Mouse (Mus musculus) macrophage (primary cell): ENCODE results near the gene Carmil3. TPM values are rescaled to one million over a fixed set of nuclear protein-coding genes. Genes with fewer than 3 reads are reported as not detected.

Experiments
- H3K27ac ChIP-seq: fragments of 350-480 bp; formaldehyde crosslinking; 2 replicates; pipeline ENCODE4 v1.9.0; 2021
- H3K36me3 ChIP-seq: fragments of 350-480 bp; formaldehyde crosslinking; 2 replicates; pipeline ENCODE4 v1.9.0; 2021; ENCODE audit errors: inconsistent target
- H3K4me3 ChIP-seq: fragments of 350-480 bp; formaldehyde crosslinking; 2 replicates; pipeline ENCODE4 v1.9.0; 2021; ENCODE audit errors: inconsistent target
- H3K79me2 ChIP-seq: fragments of 350-480 bp; formaldehyde crosslinking; 2 replicates; pipeline ENCODE4 v1.9.0; 2021; ENCODE audit errors: inconsistent target
- whole genome bisulfite sequencing: methylation state at CpG from one replicate; pipeline ENCODE4 v1.1.7; 2026; ENCODE audit warnings: inconsistent platforms; ENCODE audit not compliant: missing documents; 5-methylcytosine and 5-hydroxymethylcytosine counted together
- polyA plus RNA-seq: library from polyadenylated mRNA; stranded (reverse); fragments of 250-400 nt; gene quantifications from 3 replicates; pipeline ENCODE4 v1.2.4, GENCODE M21; 2018; ENCODE audit warnings: inconsistent platforms

Gene Carmil3
- polyA plus RNA-seq, 1 experiment from 2014 or later, result 0.04 TPM

- no peak overlapping the region for H3K27ac ChIP-seq
- H3K4me3 ChIP-seq, result no peak overlapping the region
- peaks cover 13% of the 10 kb centered on the region; the same call in 1 of the 2 replicates for H3K79me2 ChIP-seq
- peaks cover 43% of the 10 kb centered on the region for H3K36me3 ChIP-seq
- 90% methylated on average over 12 of the region's 12 CpGs for WGBS
Measured at GRCm38 (mm10) chr14:55542268-55542667, 51.8 kb downstream of the Carmil3 start.

- Histone ChIP-seq H3K27ac (no peak overlapping the region), H3K79me2 (peaks cover 13% of the 10 kb centered on the region; the same call in 1 of the 2 replicates), H3K4me3 (no peak overlapping the region), H3K36me3 (peaks cover 63% of the 10 kb centered on the region)
- WGBS, result 91% methylated on average over 9 of the region's 9 CpGs
Measured at GRCm38 (mm10) chr14:55544334-55544733, 53.9 kb downstream of the Carmil3 start.

- Histone ChIP-seq H3K4me3 (no peak overlapping the region), H3K27ac (no peak overlapping the region), H3K36me3 (peaks cover 46% of the 10 kb centered on the region), H3K79me2 (no peaks in the 10 kb centered on the region)
- WGBS, result 95% methylated on average over 6 of the region's 6 CpGs
Measured at GRCm38 (mm10) chr14:55550191-55550590, 59.7 kb downstream of the Carmil3 start.

GRCm38 (mm10) chr14:55551347-55551746 is 60.9 kb downstream of the Carmil3 start:
- H3K27ac ChIP-seq, result no peak overlapping the region
- peaks cover 35% of the 10 kb centered on the region for H3K36me3 ChIP-seq
- no peaks in the 10 kb centered on the region for H3K79me2 ChIP-seq
- no peak overlapping the region for H3K4me3 ChIP-seq
- 88% methylated on average over 5 of the region's 5 CpGs for WGBS

- Histone ChIP-seq H3K27ac (no peak overlapping the region), H3K4me3 (no peak overlapping the region), H3K79me2 (no peaks in the 10 kb centered on the region), H3K36me3 (peaks cover 30% of the 10 kb centered on the region)
- 96% methylated on average over 7 of the region's 8 CpGs for WGBS
Measured at GRCm38 (mm10) chr14:55551794-55552193, 61.3 kb downstream of the Carmil3 start.

- Histone ChIP-seq H3K4me3 (no peak overlapping the region), H3K36me3 (peaks cover 3% of the 10 kb centered on the region; the same call in 1 of the 2 replicates), H3K27ac (no peak overlapping the region), H3K79me2 (peaks cover 15% of the 10 kb centered on the region; the same call in 1 of the 2 replicates)
Measured at GRCm38 (mm10) chr14:55554635-55555034, 64.2 kb downstream of the Carmil3 start.

GRCm38 (mm10) chr14:55555788-55556187 is 65.3 kb downstream of the Carmil3 start:
- H3K36me3 ChIP-seq, result no peaks in the 10 kb centered on the region
- peaks cover 15% of the 10 kb centered on the region; the same call in 1 of the 2 replicates for H3K79me2 ChIP-seq
- no peak overlapping the region for H3K27ac ChIP-seq
- 82% methylated on average over 3 of the region's 3 CpGs for WGBS
- no peak overlapping the region for H3K4me3 ChIP-seq

- H3K4me3 ChIP-seq, result no peak overlapping the region
- WGBS, result 6% methylated on average over 5 of the region's 5 CpGs
- H3K79me2 ChIP-seq, result peaks cover 27% of the 10 kb centered on the region; the same call in 1 of the 2 replicates
- H3K36me3 ChIP-seq, result no peaks in the 10 kb centered on the region
- peak overlapping the region; percentile 96 for H3K27ac ChIP-seq
Measured at GRCm38 (mm10) chr14:55557003-55557402, 66.6 kb downstream of the Carmil3 start.

- peaks cover 29% of the 10 kb centered on the region; the same call in 1 of the 2 replicates for H3K79me2 ChIP-seq
- H3K4me3 ChIP-seq, result no peak overlapping the region
- H3K36me3 ChIP-seq, result 0 out of 2 replicates have a peak, but pooled peaks cover under 1% of the 10 kb centered on the region
- peak overlapping the region; percentile 96 for H3K27ac ChIP-seq
- 83% methylated on average over 3 of the region's 3 CpGs for WGBS
Measured at GRCm38 (mm10) chr14:55557587-55557986, 67.1 kb downstream of the Carmil3 start.

Other genes with a start within 250 kb of the Carmil3 start
- 25.0 to 28.5 TPM (median 26.3 TPM) in 3 replicates for gene Dhrs4, start 11.9 kb upstream of the Carmil3 start, polyA plus RNA-seq
- gene Cpne6, start 19.8 kb downstream of the Carmil3 start, polyA plus RNA-seq, result not detected in 3 replicates
- not detected in 3 replicates for gene Nrl, start 34.3 kb downstream of the Carmil3 start, polyA plus RNA-seq
- gene Pck2, start 49.6 kb downstream of the Carmil3 start, polyA plus RNA-seq, result 5.9 to 15.5 TPM (median 7.9 TPM) in 3 replicates
- 44.4 to 59.1 TPM (median 44.6 TPM) in 3 replicates for gene Dcaf11, start 69.4 kb downstream of the Carmil3 start, polyA plus RNA-seq
- 0.86 TPM in 1 of 3 replicates, not detected in the others for gene A730061H03Rik, start 69.8 kb downstream of the Carmil3 start, polyA plus RNA-seq
- gene Fitm1, start 85.0 kb downstream of the Carmil3 start, polyA plus RNA-seq, result not detected in 3 replicates
- 213 to 335 TPM (median 292 TPM) in 3 replicates for gene Psme1, start 87.5 kb downstream of the Carmil3 start, polyA plus RNA-seq
- 11.9 to 22.1 TPM (median 17.9 TPM) in 3 replicates for gene Emc9, start 94.7 kb downstream of the Carmil3 start, polyA plus RNA-seq
- gene Psme2, start 100.5 kb downstream of the Carmil3 start, polyA plus RNA-seq, result 172 to 350 TPM (median 300 TPM) in 3 replicates
- 16.3 to 31.6 TPM (median 19.7 TPM) in 3 replicates for gene Rnf31, start 101.1 kb downstream of the Carmil3 start, polyA plus RNA-seq
- 57.2 to 69.1 TPM (median 61.1 TPM) in 3 replicates for gene Irf9, start 112.9 kb downstream of the Carmil3 start, polyA plus RNA-seq
- gene Rec8, start 127.4 kb downstream of the Carmil3 start, polyA plus RNA-seq, result not detected in 3 replicates
- 18.4 to 47.7 TPM (median 21.3 TPM) in 3 replicates for gene Ipo4, start 145.3 kb downstream of the Carmil3 start, polyA plus RNA-seq
- gene Gm49378, start 147.2 kb downstream of the Carmil3 start, polyA plus RNA-seq, result 0.29 to 1.2 TPM (median 1.1 TPM) in 3 replicates
- gene Tm9sf1, start 153.2 kb downstream of the Carmil3 start, polyA plus RNA-seq, result 35.2 to 63.2 TPM (median 58.1 TPM) in 3 replicates
- 0.34 TPM in 1 of 3 replicates, not detected in the others for gene Tssk4, start 159.5 kb downstream of the Carmil3 start, polyA plus RNA-seq
- gene Mdp1, start 169.9 kb downstream of the Carmil3 start, polyA plus RNA-seq, result 25.4 to 29.3 TPM (median 26.3 TPM) in 3 replicates
- gene Gmpr2, start 181.3 kb downstream of the Carmil3 start, polyA plus RNA-seq, result 27.4 to 36.4 TPM (median 34.4 TPM) in 3 replicates
- 136 to 262 TPM (median 187 TPM) in 3 replicates for gene Nedd8, start 181.5 kb downstream of the Carmil3 start, polyA plus RNA-seq
- gene Tinf2, start 191.2 kb downstream of the Carmil3 start, polyA plus RNA-seq, result 9.0 to 10.5 TPM (median 10.4 TPM) in 3 replicates
- 1.2 to 4.3 TPM (median 3.6 TPM) in 3 replicates for gene Tgm1, start 223.3 kb downstream of the Carmil3 start, polyA plus RNA-seq
- 7.5 to 16.7 TPM (median 12.4 TPM) in 3 replicates for gene Rabggta, start 231.6 kb downstream of the Carmil3 start, polyA plus RNA-seq